Mouse (Mus musculus): ENCODE data around the gene Hcfc1r1. TPM values are rescaled to one million over a fixed set of nuclear protein-coding genes. Genes with fewer than 3 reads are reported as not detected.

Hcfc1r1 gene
- total RNA-seq, 2 experiments from 2014 or later: 127 to 129 TPM

- DNase-seq (ENCODE audit: extremely low spot score in 1 of 2, low spot score in 2 of 2): no peak
- TF ChIP-seq CTCF (IDR thresholded peaks at IDR 0.05): no peak
- intact Hi-C loops (cut with DNase I): no loop called here
- Histone ChIP-seq H3K27ac (0 out of 2 replicates have a peak overlapping the region, but pooled peaks have one; percentile 16), H3K4me3 (peak overlapping the region; percentile 71)
These were observed 3.2 kb downstream of the Hcfc1r1 start for GRCm38 (mm10) chr17:23676473-23677031.

- no peak for TF ChIP-seq CTCF (IDR thresholded peaks at IDR 0.05)
- H3K27ac ChIP-seq: 0 out of 2 replicates have a peak within 1 kb of the TSS, but pooled peaks have one; percentile 16
- peak within 1 kb of the TSS; percentile 71 for H3K4me3 ChIP-seq
- intact Hi-C loops (cut with DNase I): no loop called here
- DNase-seq (ENCODE audit: extremely low spot score in 1 of 2, low spot score in 2 of 2): peak; percentile 80 to 81
These were observed 3.9 kb downstream of the Hcfc1r1 start, which contains the start of gene Tnfrsf12a for GRCm38 (mm10) chr17:23677236-23677679. TSS of gene Tnfrsf12a (minus strand) at chr17:23677468.

GRCm38 (mm10) chr17:23679127-23679835, 5.9 kb downstream of the Hcfc1r1 start, which contains the start of gene Cldn6:
TSS of gene Cldn6 (plus strand) at chr17:23679249.
- DNase-seq (ENCODE audit: extremely low spot score in 1 of 2, low spot score in 2 of 2): peak in 1 of 2 experiments; percentile 8
- no peak for TF ChIP-seq CTCF (IDR thresholded peaks at IDR 0.05)
- intact Hi-C loops (cut with DNase I): loop anchor here (1.0 kb wide), 1 partner anchor 19 kb away; no protein-coding TSS in a partner anchor
- Histone ChIP-seq H3K27ac (no peak within 1 kb of the TSS), H3K4me3 (no peak within 1 kb of the TSS)

GRCm38 (mm10) chr17:23680336-23680735, 6.9 kb downstream of the Hcfc1r1 start:
- no peak for TF ChIP-seq CTCF (IDR thresholded peaks at IDR 0.05)
- Histone ChIP-seq H3K27ac (no peak overlapping the region), H3K4me3 (no peak overlapping the region)
- intact Hi-C loops (cut with DNase I): no loop called here
- peak in 1 of 2 experiments; percentile 8 for DNase-seq (ENCODE audit: extremely low spot score in 1 of 2, low spot score in 2 of 2)

GRCm38 (mm10) chr17:23681086-23681485, 7.7 kb downstream of the Hcfc1r1 start:
- no peak for TF ChIP-seq CTCF (IDR thresholded peaks at IDR 0.05)
- Histone ChIP-seq H3K27ac (no peak overlapping the region), H3K4me3 (no peak overlapping the region)
- DNase-seq (ENCODE audit: extremely low spot score in 1 of 2, low spot score in 2 of 2): no peak
- intact Hi-C loops (cut with DNase I): no loop called here

- DNase-seq (ENCODE audit: extremely low spot score in 1 of 2, low spot score in 2 of 2): no peak
- Histone ChIP-seq H3K27ac (no peak overlapping the region), H3K4me3 (no peak overlapping the region)
- no peak for TF ChIP-seq CTCF (IDR thresholded peaks at IDR 0.05)
- intact Hi-C loops (cut with DNase I): no loop called here
These were observed 8.7 kb downstream of the Hcfc1r1 start for GRCm38 (mm10) chr17:23682092-23682491.

- no peak overlapping the region for H3K4me3 ChIP-seq
- DNase-seq (ENCODE audit: extremely low spot score in 1 of 2, low spot score in 2 of 2): no peak
- no peak overlapping the region for H3K27ac ChIP-seq
- intact Hi-C loops (cut with DNase I): no loop called here
- no peak for TF ChIP-seq CTCF (IDR thresholded peaks at IDR 0.05)
These were observed 9.1 kb downstream of the Hcfc1r1 start for GRCm38 (mm10) chr17:23682530-23682929.

GRCm38 (mm10) chr17:23683226-23683625, 9.8 kb downstream of the Hcfc1r1 start:
- Histone ChIP-seq H3K4me3 (no peak overlapping the region), H3K27ac (no peak overlapping the region)
- DNase-seq (ENCODE audit: extremely low spot score in 1 of 2, low spot score in 2 of 2): no peak
- intact Hi-C loops (cut with DNase I): no loop called here
- no peak for TF ChIP-seq CTCF (IDR thresholded peaks at IDR 0.05)

GRCm38 (mm10) chr17:23683856-23684672, 10.7 kb downstream of the Hcfc1r1 start, which contains the start of gene Cldn9:
TSS of gene Cldn9 (minus strand) at chr17:23684026.
- intact Hi-C loops (cut with DNase I): no loop called here
- TF ChIP-seq CTCF (IDR thresholded peaks at IDR 0.05): no peak
- Histone ChIP-seq H3K27ac (no peak within 1 kb of the TSS), H3K4me3 (no peak within 1 kb of the TSS)
- DNase-seq (ENCODE audit: extremely low spot score in 1 of 2, low spot score in 2 of 2): no peak

GRCm38 (mm10) chr17:23694491-23694890, 21.1 kb downstream of the Hcfc1r1 start:
- no peak for DNase-seq (ENCODE audit: extremely low spot score in 1 of 2, low spot score in 2 of 2)
- intact Hi-C loops (cut with DNase I): no loop called here
- no peak overlapping the region for H3K4me3 ChIP-seq
- no peak for TF ChIP-seq CTCF (IDR thresholded peaks at IDR 0.05)
- no peak overlapping the region for H3K27ac ChIP-seq

GRCm38 (mm10) chr17:23695801-23696200, 22.4 kb downstream of the Hcfc1r1 start:
- no peak overlapping the region for H3K27ac ChIP-seq
- intact Hi-C loops (cut with DNase I): no loop called here
- no peak for DNase-seq (ENCODE audit: extremely low spot score in 1 of 2, low spot score in 2 of 2)
- no peak overlapping the region for H3K4me3 ChIP-seq
- no peak for TF ChIP-seq CTCF (IDR thresholded peaks at IDR 0.05)
